Comparison of ENCODE assay signal across 8 mouse cellular contexts in genomic region chr12:100907598-100908297, GRCm38 (mm10). TPM values are rescaled to one million over a fixed set of nuclear protein-coding genes. Genes with fewer than 3 reads are reported as not detected.
DNase-seq lines count a peak whose midpoint lies in the region; ATAC-seq lines count a peak whose summit lies in the region.

Gene Gpr68 (minus strand): TSS chr12:100908198.

- peak within 1 kb of the TSS; percentile 78 for H3K9ac ChIP-seq in heart, embryonic 14.5 days (ENCODE audit: low read length)
- peak within 1 kb of the TSS; percentile 60 for H3K9ac ChIP-seq in midbrain, embryonic 15.5 days

- peak within 1 kb of the TSS in 1 of 2 experiments; percentile 41; a peak in 1 of 4 replicates for H3K27ac ChIP-seq in heart, embryonic 14.5 days (replicated peaks in 1 of 2; ENCODE audit: control insufficient read depth in 1 of 2, insufficient read depth in 1 of 2, low read depth in 2 of 2, low read length in 2 of 2)
- H3K27ac ChIP-seq in midbrain, embryonic 15.5 days, result no peak within 1 kb of the TSS

- H3K4me3 ChIP-seq in heart, embryonic 14.5 days (ENCODE audit: control insufficient read depth in 1 of 2, insufficient read depth in 1 of 2, low read depth in 1 of 2, low read length in 2 of 2), result peak within 1 kb of the TSS; percentile 54 to 58
- H3K4me3 ChIP-seq in midbrain, embryonic 15.5 days, result peak within 1 kb of the TSS; percentile 56

- DNase-seq in adrenal gland, adult (ENCODE audit: inconsistent age in 2 of 2, low spot score in 1 of 2), result peak; percentile 39 to 76
- no peak for DNase-seq in adrenal gland, postnatal 4 days (ENCODE audit: low spot score in 2 of 2)
- DNase-seq in urinary bladder, postnatal 14 days (ENCODE audit: low spot score), result peak; percentile 18
- no peak for DNase-seq in urinary bladder, adult 18-20 months (ENCODE audit: low spot score in 2 of 2)
- DNase-seq in layer of hippocampus, postnatal 10 days (ENCODE audit: low spot score in 2 of 2), result peak in 1 of 2 experiments; percentile 43
- no peak for DNase-seq in urinary bladder, adult 2 months (ENCODE audit: low spot score)

- peaks cover 0 to 6% of the 10 kb centered on the region in 2 experiments; a peak in 2 of 4 replicates for H3K4me1 ChIP-seq in heart, embryonic 14.5 days (ENCODE audit: control insufficient read depth in 2 of 2, insufficient read depth in 2 of 2, low read length in 2 of 2)
- H3K4me1 ChIP-seq in midbrain, embryonic 15.5 days, result peaks cover 14% of the 10 kb centered on the region

- H3K27me3 ChIP-seq in heart, embryonic 14.5 days (ENCODE audit: control insufficient read depth, insufficient read depth, low read length), result peaks cover 28% of the 10 kb centered on the region
- H3K27me3 ChIP-seq in midbrain, embryonic 15.5 days (replicated peaks), result 0 out of 2 replicates have a peak, but pooled peaks cover 3% of the 10 kb centered on the region

- H3K4me2 ChIP-seq in heart, embryonic 14.5 days (ENCODE audit: low read length), result peak within 1 kb of the TSS; percentile 84
- H3K4me2 ChIP-seq in midbrain, embryonic 15.5 days, result peak within 1 kb of the TSS; percentile 98

- no peaks in the 10 kb centered on the region for H3K9me3 ChIP-seq in heart, embryonic 14.5 days (ENCODE audit: control insufficient read depth, low read length)
- H3K9me3 ChIP-seq in midbrain, embryonic 15.5 days, result no peaks in the 10 kb centered on the region

- peak; percentile 71 for ATAC-seq in heart, embryonic 14.5 days (ENCODE audit: insufficient number of reproducible peaks, insufficient read depth, low FRiP score, low read depth)
- ATAC-seq in midbrain, embryonic 15.5 days (replicated peaks), result peak; percentile 72

- 3% methylated on average over 39 of the region's 39 CpGs for WGBS in heart, embryonic 14.5 days
- 4% methylated on average over 39 of the region's 39 CpGs for WGBS in midbrain, embryonic 15.5 days

- H3K36me3 ChIP-seq in heart, embryonic 14.5 days (ENCODE audit: control insufficient read depth, insufficient read depth, low read length), result no peaks in the 10 kb centered on the region
- no peaks in the 10 kb centered on the region for H3K36me3 ChIP-seq in midbrain, embryonic 15.5 days (replicated peaks)

RNA-seq across cellular contexts. Expression of gene Gpr68, which starts in this region (rescaled TPM):
- 1 to 10 TPM; 2.5 to 2.8 TPM for total RNA-seq in adrenal gland, postnatal 4 days (2021)
- 4.6 TPM in 2 replicates for polyA plus RNA-seq in heart, embryonic 14.5 days (2014; fragmentation: Nextera tagmentation; extraction: Ambion mirVana)
- total RNA-seq in layer of hippocampus, postnatal 10 days (2021), result 10 to 100 TPM; 17.4 to 17.6 TPM
- polyA plus RNA-seq in midbrain, embryonic 15.5 days (2015; fragmentation: Nextera tagmentation; extraction: Ambion mirVana), result 6.1 and 6.7 TPM in 2 replicates
- 1.8 and 2.7 TPM in 2 replicates for polyA plus RNA-seq in urinary bladder, adult 2 months (2012; rRNA removed)

Comparison
In these comparisons a context has a peak if more than half of its experiments do, and no peak if none do; other contexts are left out.
1. RNA of gene Gpr68 (total RNA-seq): 17.4 to 17.6 TPM in layer of hippocampus, postnatal 10 days; 2.5 to 2.8 TPM in adrenal gland, postnatal 4 days; every median in the first group is over 4 times any median in the second.
2. DNase-seq: peak in adrenal gland, adult (2 of 2) and urinary bladder, postnatal 14 days (single experiment); none in adrenal gland, postnatal 4 days (0 of 2), urinary bladder, adult 18-20 months (0 of 2) and urinary bladder, adult 2 months (single experiment).